Mouse (Mus musculus): ENCODE data around the gene Nectin4. TPM values are rescaled to one million over a fixed set of nuclear protein-coding genes. Genes with fewer than 3 reads are reported as not detected.

Gene Nectin4
- total RNA-seq, 1 experiment from 2014 or later, result 2.3 TPM

- ATAC-seq (replicated peaks; ENCODE audit: low read depth, poor library complexity, severe bottlenecking), result no peak
These were observed 40.3 kb downstream of the Nectin4 start for GRCm38 (mm10) chr1:171410231-171410630.

GRCm38 (mm10) chr1:171410947-171411484 lies 41.1 kb downstream of the Nectin4 start, which contains the start of gene Usf1:
Gene Usf1, plus strand, starts transcription at chr1:171411313.
- peak; percentile 88 for ATAC-seq (replicated peaks; ENCODE audit: low read depth, poor library complexity, severe bottlenecking)

- ATAC-seq (replicated peaks; ENCODE audit: low read depth, poor library complexity, severe bottlenecking), result no peak
These were observed 41.6 kb downstream of the Nectin4 start for GRCm38 (mm10) chr1:171411492-171411941.

GRCm38 (mm10) chr1:171412001-171412441 lies 42.1 kb downstream of the Nectin4 start:
- peak; percentile 34 for ATAC-seq (replicated peaks; ENCODE audit: low read depth, poor library complexity, severe bottlenecking)

GRCm38 (mm10) chr1:171412446-171412845 lies 42.5 kb downstream of the Nectin4 start:
- peak; percentile 24 for ATAC-seq (replicated peaks; ENCODE audit: low read depth, poor library complexity, severe bottlenecking)

- no peak for ATAC-seq (replicated peaks; ENCODE audit: low read depth, poor library complexity, severe bottlenecking)
These were observed 43.7 kb downstream of the Nectin4 start for GRCm38 (mm10) chr1:171413608-171414007.

- no peak for ATAC-seq (replicated peaks; ENCODE audit: low read depth, poor library complexity, severe bottlenecking)
These were observed 48.8 kb downstream of the Nectin4 start, which contains the start of gene Tstd1 for GRCm38 (mm10) chr1:171418660-171419059. Gene Tstd1, plus strand, starts transcription at chr1:171418872.

- ATAC-seq (replicated peaks; ENCODE audit: low read depth, poor library complexity, severe bottlenecking), result no peak
These were observed 49.5 kb downstream of the Nectin4 start for GRCm38 (mm10) chr1:171419291-171419882.

GRCm38 (mm10) chr1:171419905-171420304 lies 50.0 kb downstream of the Nectin4 start:
- ATAC-seq (replicated peaks; ENCODE audit: low read depth, poor library complexity, severe bottlenecking), result no peak

GRCm38 (mm10) chr1:171422504-171423095 lies 52.7 kb downstream of the Nectin4 start:
- ATAC-seq (replicated peaks; ENCODE audit: low read depth, poor library complexity, severe bottlenecking), result no peak

- ATAC-seq (replicated peaks; ENCODE audit: low read depth, poor library complexity, severe bottlenecking), result no peak
These were observed 54.7 kb downstream of the Nectin4 start for GRCm38 (mm10) chr1:171424638-171425037.

GRCm38 (mm10) chr1:171425126-171425525 lies 55.2 kb downstream of the Nectin4 start:
- no peak for ATAC-seq (replicated peaks; ENCODE audit: low read depth, poor library complexity, severe bottlenecking)

- no peak for ATAC-seq (replicated peaks; ENCODE audit: low read depth, poor library complexity, severe bottlenecking)
These were observed 62.3 kb downstream of the Nectin4 start for GRCm38 (mm10) chr1:171432158-171432557.

GRCm38 (mm10) chr1:171435288-171435814 lies 65.5 kb downstream of the Nectin4 start:
- ATAC-seq (replicated peaks; ENCODE audit: low read depth, poor library complexity, severe bottlenecking), result no peak

- no peak for ATAC-seq (replicated peaks; ENCODE audit: low read depth, poor library complexity, severe bottlenecking)
These were observed 66.1 kb downstream of the Nectin4 start for GRCm38 (mm10) chr1:171435974-171436373.

- ATAC-seq (replicated peaks; ENCODE audit: low read depth, poor library complexity, severe bottlenecking), result peak; percentile 58
These were observed 67.5 kb downstream of the Nectin4 start, which contains the start of gene F11r for GRCm38 (mm10) chr1:171437264-171438013. Gene F11r, plus strand, starts transcription at chr1:171437535.
